Comparison of ENCODE assay signal across 9 mouse cellular contexts in the genomic region with DNA sequence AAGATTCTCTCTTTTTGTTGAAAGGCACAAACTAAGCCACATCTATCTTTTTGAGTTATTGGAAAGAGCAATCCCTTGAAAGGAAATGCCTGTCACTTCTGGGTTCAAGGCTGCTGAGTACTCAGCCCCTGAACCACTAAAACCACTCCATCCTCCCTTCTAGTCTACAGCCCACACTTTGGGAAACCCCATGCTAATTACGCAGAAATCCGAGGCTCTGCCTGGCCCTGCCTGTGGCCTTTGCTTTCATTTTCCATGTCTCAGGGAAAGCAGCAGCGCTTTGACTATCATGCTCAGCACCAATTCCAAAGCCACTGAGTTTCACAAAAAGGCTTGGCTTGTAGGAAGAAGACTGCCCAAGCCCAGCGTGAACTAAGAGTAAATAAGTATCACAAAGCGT.
"Had no signal": no experiment of that assay in that cellular context is flagged by ENCODE, and none has a peak within 500 bp of the region (broad histone marks: within the 10 kb centered on the region; RNA-seq: fewer than 3 reads in every experiment).

No protein-coding gene starts in this region.

- H3K4me1 ChIP-seq: liver, embryonic 13.5 days had no signal

- H3K27me3 ChIP-seq: limb, embryonic 15.5 days; liver, embryonic 13.5 days; lung, embryonic 15.5 days; midbrain, embryonic 13.5 days had no signal

- ATAC-seq: liver, postnatal 0 days; midbrain, embryonic 13.5 days had no signal

- DNase-seq: kidney, postnatal 14 days; liver, embryonic 13.5 days; liver, postnatal 0 days; right cerebral cortex, postnatal 14 days; thymus, postnatal 36 days had no signal

- H3K4me2 ChIP-seq: limb, embryonic 15.5 days; liver, embryonic 13.5 days; lung, embryonic 15.5 days; midbrain, embryonic 13.5 days had no signal

- H3K36me3 ChIP-seq: limb, embryonic 15.5 days; liver, embryonic 13.5 days; lung, embryonic 15.5 days; midbrain, embryonic 13.5 days had no signal

- H3K9ac ChIP-seq: limb, embryonic 15.5 days; liver, embryonic 13.5 days; liver, postnatal 0 days; lung, embryonic 15.5 days; midbrain, embryonic 13.5 days had no signal

- H3K4me3 ChIP-seq: left cerebral cortex, adult 2 months; limb, embryonic 15.5 days; liver, embryonic 13.5 days; lung, embryonic 15.5 days; midbrain, embryonic 13.5 days had no signal

- H3K27ac ChIP-seq: left cerebral cortex, adult 2 months; limb, embryonic 15.5 days; liver, embryonic 13.5 days; lung, embryonic 15.5 days; midbrain, embryonic 13.5 days had no signal

- H3K9me3 ChIP-seq: limb, embryonic 15.5 days; liver, embryonic 13.5 days; lung, embryonic 15.5 days; midbrain, embryonic 13.5 days had no signal
